Mouse (Mus musculus) cortical plate, adult 2 months (tissue): ENCODE results near the gene Prdm11. TPM values are rescaled to one million over a fixed set of nuclear protein-coding genes. Genes with fewer than 3 reads are reported as not detected.

Experiments
- H3K27ac ChIP-seq: fragments of 200-500 bp; 2 replicates; pipeline ENCODE4 v1.5.1; 2012; ENCODE audit warnings: low read length, control low read depth, inconsistent platforms; ENCODE audit not compliant: insufficient read depth
- H3K4me1 ChIP-seq: fragments of 200-500 bp; 2 replicates; pipeline ENCODE4 v1.6.1; 2011; ENCODE audit warnings: low read length; ENCODE audit not compliant: control insufficient read depth, insufficient read depth
- H3K4me3 ChIP-seq: fragments of 200-500 bp; 2 replicates; pipeline ENCODE4 v1.5.1; 2011; ENCODE audit warnings: mild to moderate bottlenecking, low read length, control low read depth; ENCODE audit not compliant: insufficient read depth
- CTCF ChIP-seq: fragments of 200-500 bp; IDR thresholded peaks from 2 replicates; pipeline ENCODE4 v1.5.1; 2011; ENCODE audit warnings: mild to moderate bottlenecking, control low read depth, low read length; ENCODE audit not compliant: insufficient read depth; ENCODE audit errors: extremely low read depth
- POLR2A ChIP-seq: fragments of 200-500 bp; IDR thresholded peaks from 2 replicates; pipeline ENCODE4 v1.6.1; 2011; ENCODE audit warnings: mild to moderate bottlenecking, low read length, control low read depth; ENCODE audit not compliant: insufficient read depth; ENCODE audit errors: extremely low read depth
- polyA plus RNA-seq: library from polyadenylated mRNA; depleted of rRNA; stranded (reverse); fragments of >200 nt; gene quantifications from 2 replicates; pipeline ENCODE4 v1.2.3, GENCODE M21; 2012

Prdm11 gene
- polyA plus RNA-seq, 1 experiment, result 7.5 TPM

- Histone ChIP-seq H3K4me1 (peaks cover 9% of the 10 kb centered on the region), H3K27ac (no peak overlapping the region), H3K4me3 (no peak overlapping the region)
- TF ChIP-seq POLR2A (no peak), CTCF (no peak)
Measured at GRCm38 (mm10) chr2:93080871-93081608, 35.1 kb upstream of the Prdm11 start.

GRCm38 (mm10) chr2:93079394-93079793 is 33.4 kb upstream of the Prdm11 start:
- H3K4me1 ChIP-seq, result peaks cover 5% of the 10 kb centered on the region

GRCm38 (mm10) chr2:93076578-93076955 is 30.6 kb upstream of the Prdm11 start:
- TF ChIP-seq CTCF (no peak), POLR2A (no peak)
- Histone ChIP-seq H3K27ac (no peak overlapping the region), H3K4me1 (peaks cover 2% of the 10 kb centered on the region), H3K4me3 (no peak overlapping the region)

More at GRCm38 (mm10) chr2:93079394-93079793, 33.4 kb upstream of the Prdm11 start:
- TF ChIP-seq POLR2A (no peak), CTCF (no peak)
- Histone ChIP-seq H3K4me3 (no peak overlapping the region), H3K27ac (no peak overlapping the region)

- Histone ChIP-seq H3K4me3 (no peak overlapping the region), H3K27ac (no peak overlapping the region), H3K4me1 (peaks cover 2% of the 10 kb centered on the region)
- TF ChIP-seq CTCF, result peak; percentile 72
- no peak for TF ChIP-seq POLR2A
Measured at GRCm38 (mm10) chr2:93075738-93076577, 30.0 kb upstream of the Prdm11 start.

GRCm38 (mm10) chr2:93071656-93072055 is 25.7 kb upstream of the Prdm11 start:
- Histone ChIP-seq H3K4me1 (no peaks in the 10 kb centered on the region; the same call in 1 of the 2 replicates), H3K27ac (no peak overlapping the region), H3K4me3 (no peak overlapping the region)
- TF ChIP-seq POLR2A (no peak), CTCF (no peak)

DNA sequence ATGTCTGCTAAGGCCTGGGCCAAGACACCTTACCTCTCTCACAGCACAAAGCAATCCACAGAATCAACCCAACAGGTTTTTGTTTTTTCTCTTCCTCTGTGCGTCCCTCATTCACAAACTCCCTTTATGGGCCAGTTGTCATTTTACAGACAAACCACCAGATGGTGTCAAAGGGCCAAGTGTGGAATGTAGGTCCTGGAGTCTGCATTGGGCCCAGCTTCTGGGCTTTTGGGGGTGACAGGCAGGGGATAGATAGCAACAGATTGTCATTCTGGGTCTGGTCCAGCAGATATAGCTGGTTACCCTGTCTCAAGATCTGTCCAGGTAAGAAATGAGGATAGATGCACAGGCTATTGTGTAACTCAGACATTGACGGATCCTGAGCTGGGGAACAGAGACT is 23.0 kb upstream of the Prdm11 start:
- TF ChIP-seq POLR2A, result no peak
- TF ChIP-seq CTCF, result peak; percentile 90
- H3K27ac ChIP-seq, result no peak overlapping the region
- no peak overlapping the region for H3K4me3 ChIP-seq
- H3K4me1 ChIP-seq, result no peaks in the 10 kb centered on the region

DNA sequence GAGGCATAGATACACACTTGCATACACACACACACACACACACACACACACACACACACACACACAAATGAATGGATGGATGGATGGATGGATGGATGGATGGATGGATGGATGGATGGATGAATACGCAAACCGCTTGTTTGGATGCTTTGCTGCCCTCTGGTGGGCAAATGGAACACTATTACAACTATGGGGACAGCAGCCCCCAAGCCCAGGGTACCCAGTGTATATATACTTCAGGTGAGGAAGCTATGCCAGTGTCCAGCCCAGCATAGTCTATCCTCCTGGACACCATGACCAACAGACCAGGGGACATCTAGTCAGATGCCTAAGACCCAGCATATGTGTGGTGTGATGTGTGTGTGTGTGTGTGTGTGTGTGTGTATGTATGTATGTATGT is 17.4 kb upstream of the Prdm11 start:
- Histone ChIP-seq H3K27ac (no peak overlapping the region), H3K4me1 (no peaks in the 10 kb centered on the region), H3K4me3 (no peak overlapping the region)
- no peak for TF ChIP-seq POLR2A
- peak; percentile 61 for TF ChIP-seq CTCF

DNA sequence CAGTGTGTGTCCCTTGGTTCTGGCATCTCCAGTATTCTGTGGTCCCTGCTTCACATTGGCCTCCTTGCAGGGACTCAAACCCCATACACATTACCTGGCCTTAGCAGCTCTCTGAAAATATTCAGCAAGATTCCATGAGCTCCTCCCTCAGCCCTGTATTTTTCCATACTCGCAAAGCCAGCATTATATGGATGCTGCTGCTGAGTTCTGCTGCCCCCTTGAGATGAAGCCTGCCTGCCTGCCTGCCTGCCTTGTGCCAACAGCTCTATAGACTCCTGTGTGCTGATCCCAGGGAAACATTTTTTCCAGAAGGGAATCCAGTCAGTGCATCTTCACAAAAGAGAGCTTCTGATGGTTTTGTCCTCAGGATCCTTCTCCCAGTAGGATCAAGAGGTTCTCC is 5.9 kb upstream of the Prdm11 start:
- Histone ChIP-seq H3K27ac (no peak overlapping the region), H3K4me3 (no peak overlapping the region), H3K4me1 (no peaks in the 10 kb centered on the region)
- TF ChIP-seq POLR2A, result no peak
- 0 out of 2 replicates have a peak, but pooled peaks have one; percentile 3 for TF ChIP-seq CTCF

DNA sequence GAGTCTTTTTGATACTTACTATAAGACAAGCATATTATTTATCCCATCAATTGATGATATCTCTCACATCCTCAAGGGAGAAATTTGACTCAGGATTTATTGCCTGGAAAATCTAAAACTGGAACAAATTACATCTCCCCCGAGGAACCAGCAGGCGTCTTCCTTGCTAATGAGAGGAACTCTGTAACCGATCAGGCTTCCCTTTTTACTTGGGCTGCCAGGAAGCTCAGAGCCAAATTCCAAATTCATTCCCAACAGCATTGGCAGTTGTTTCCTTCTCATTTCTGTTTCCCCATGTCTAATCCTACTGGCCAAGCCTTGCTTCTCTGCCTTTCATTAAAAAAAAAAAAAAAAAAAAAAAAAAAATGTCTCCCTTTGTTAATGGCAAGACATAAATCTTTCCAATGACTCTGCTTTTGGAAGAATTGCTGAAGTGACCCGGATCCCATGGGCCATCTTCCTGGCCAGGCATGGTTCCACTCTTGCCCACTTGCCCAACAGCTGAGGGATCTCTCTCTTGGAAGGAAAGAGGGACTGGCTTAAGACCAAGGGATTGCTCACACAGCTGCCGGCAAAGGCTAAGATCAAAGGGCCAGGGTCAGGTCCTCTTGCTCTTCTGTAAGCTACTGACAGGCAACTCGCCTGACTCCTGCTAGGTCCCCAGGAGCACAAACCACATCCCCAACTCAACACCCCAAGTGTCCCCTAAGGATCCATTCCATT is 2.8 kb upstream of the Prdm11 start:
- TF ChIP-seq POLR2A (no peak), CTCF (no peak)
- Histone ChIP-seq H3K27ac (no peak overlapping the region), H3K4me3 (no peak overlapping the region), H3K4me1 (0 out of 2 replicates have a peak, but pooled peaks cover 1% of the 10 kb centered on the region)
